8 mouse cellular contexts compared by ENCODE assay signal in genomic region chr4:63843924-63844323, GRCm38 (mm10). TPM values are rescaled to one million over a fixed set of nuclear protein-coding genes. Genes with fewer than 3 reads are reported as not detected.
DNase-seq lines count a peak whose midpoint lies in the region; ATAC-seq and TF ChIP-seq lines count a peak whose summit lies in the region.
"Had no signal": no experiment of that assay in that cellular context is flagged by ENCODE, and none has a peak within 500 bp of the region (broad histone marks: within the 10 kb centered on the region; RNA-seq: fewer than 3 reads in every experiment).

No protein-coding gene starts in this region.

- H3K4me2 ChIP-seq in kidney, postnatal 0 days (ENCODE audit: low read length), result no peak overlapping the region
- H3K4me2 ChIP-seq: neural tube, embryonic 12.5 days had no signal

- H3K4me1 ChIP-seq in kidney, postnatal 0 days (replicated peaks; ENCODE audit: insufficient read depth, low read length), result no peaks in the 10 kb centered on the region
- H3K4me1 ChIP-seq: neural tube, embryonic 12.5 days had no signal

- H3K9me3 ChIP-seq in kidney, postnatal 0 days (replicated peaks; ENCODE audit: low read length), result no peaks in the 10 kb centered on the region
- H3K9me3 ChIP-seq: neural tube, embryonic 12.5 days had no signal

- H3K27me3 ChIP-seq in kidney, postnatal 0 days (ENCODE audit: insufficient read depth, low read length), result no peaks in the 10 kb centered on the region
- H3K27me3 ChIP-seq: neural tube, embryonic 12.5 days had no signal

- H3K27ac ChIP-seq in kidney, postnatal 0 days, result no peak overlapping the region
- H3K27ac ChIP-seq: neural tube, embryonic 12.5 days had no signal

- no peak overlapping the region for H3K9ac ChIP-seq in kidney, postnatal 0 days (ENCODE audit: low read depth, low read length)
- H3K9ac ChIP-seq: neural tube, embryonic 12.5 days had no signal

- no peaks in the 10 kb centered on the region for H3K36me3 ChIP-seq in kidney, postnatal 0 days (ENCODE audit: insufficient read depth, low read length)
- H3K36me3 ChIP-seq: neural tube, embryonic 12.5 days had no signal

- no peak overlapping the region for H3K4me3 ChIP-seq in kidney, postnatal 0 days (replicated peaks; ENCODE audit: low read depth, low read length)
- H3K4me3 ChIP-seq: neural tube, embryonic 12.5 days had no signal

- no peak for ATAC-seq in kidney, postnatal 0 days (replicated peaks; ENCODE audit: low FRiP score, low read depth)

- peak; percentile 19 for DNase-seq in layer of hippocampus, adult 11-12 months (ENCODE audit: low spot score)
- no peak for DNase-seq in layer of hippocampus, adult 9-11 months
- peak; percentile 79 for DNase-seq in NIH3T3 (ENCODE audit: low read depth)
- peak; percentile 49 for DNase-seq in brain, adult 2 months (ENCODE audit: low read depth, low spot score)
- DNase-seq in kidney, postnatal 0 days (ENCODE audit: low spot score), result peak; percentile 73
- peak; percentile 8 for DNase-seq in retina, postnatal 7 days (ENCODE audit: low read depth, low spot score)
- no peak for DNase-seq in gastrocnemius, postnatal 25 days

- 23% methylated on average over 6 of the region's 6 CpGs for WGBS in kidney, postnatal 0 days

- peak; percentile 78 for TF ChIP-seq CTCF in kidney, postnatal 0 days (IDR thresholded peaks at IDR 0.05; ENCODE audit: low read depth)

RNA-seq across cellular contexts. Expression of gene Tnfsf8, which starts 17.2 kb away (rescaled TPM):
- 0.04 TPM in 1 of 2 replicates, not detected in the other for polyA plus RNA-seq in kidney, postnatal 0 days (2015; fragmentation: Nextera tagmentation; extraction: Ambion mirVana)
- total RNA-seq in gastrocnemius, postnatal 25 days (2021), result not detected
- polyA plus RNA-seq: neural tube, embryonic 12.5 days had no signal

Comparison
In these comparisons a context has a peak if more than half of its experiments do, and no peak if none do; other contexts are left out.
1. DNase-seq: peak in layer of hippocampus, adult 11-12 months (single experiment), NIH3T3 (single experiment), brain, adult 2 months (single experiment), kidney, postnatal 0 days (single experiment) and retina, postnatal 7 days (single experiment); none in layer of hippocampus, adult 9-11 months (single experiment) and gastrocnemius, postnatal 25 days (single experiment).